Mouse (Mus musculus): ENCODE results near the gene Olfr56.
"Not testable (repeated sequence)": the region's sequence is repeated elsewhere in the genome, so short reads cannot be mapped to it uniquely, and the experiment has no call there.

Gene Olfr56

GRCm38 (mm10) chr11:49051894-49052293 lies 73.2 kb downstream of the Olfr56 start:
- DNase-seq (ENCODE audit: low spot score in 2 of 2): not testable (repeated sequence)

GRCm38 (mm10) chr11:49060061-49060460 lies 81.4 kb downstream of the Olfr56 start:
- not testable (repeated sequence) for DNase-seq (ENCODE audit: low spot score in 2 of 2)

DNA sequence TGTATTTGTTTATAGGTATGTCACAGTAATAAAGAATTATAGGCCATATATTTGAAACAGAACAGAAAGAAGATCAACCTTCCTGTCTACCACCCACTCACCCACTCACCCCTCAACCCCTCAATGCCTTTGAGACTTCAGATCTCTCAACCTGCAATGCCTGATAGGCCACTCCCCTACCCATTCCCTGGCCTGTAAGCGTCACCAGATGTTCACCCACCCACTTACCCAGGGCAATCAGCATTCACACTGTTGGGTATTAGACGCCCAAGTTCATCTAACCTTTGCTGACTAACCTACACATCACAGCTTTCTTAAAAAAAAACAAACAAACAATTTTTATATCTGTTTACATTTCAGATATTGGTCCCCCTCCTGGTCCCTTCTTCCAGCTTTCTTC lies 83.2 kb downstream of the Olfr56 start:
- DNase-seq (ENCODE audit: low spot score in 2 of 2): not testable (repeated sequence)

- not testable (repeated sequence) for DNase-seq (ENCODE audit: low spot score in 2 of 2)
Measured at GRCm38 (mm10) chr11:49063713-49064469, 85.2 kb downstream of the Olfr56 start, which contains the start of gene Tgtp2. Tgtp2 (minus strand) TSS chr11:49064206.

DNA sequence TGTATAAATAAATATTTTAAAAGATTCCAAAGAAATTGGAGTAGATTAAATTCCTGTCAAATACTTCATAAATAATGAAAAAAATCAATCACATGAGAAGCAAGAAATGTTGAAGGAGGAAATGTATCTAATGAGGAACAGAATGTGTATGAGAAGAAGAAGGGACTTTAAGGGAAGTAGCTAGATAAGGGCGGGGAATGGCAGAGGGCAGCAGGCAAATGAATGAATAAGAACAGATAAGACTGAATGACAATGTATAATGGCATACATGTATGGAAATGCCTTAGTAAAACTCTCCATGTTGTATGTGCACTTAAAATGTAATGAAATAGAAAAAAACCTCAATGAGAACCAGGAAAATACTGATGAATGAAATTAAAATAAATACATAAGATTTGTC lies 89.7 kb downstream of the Olfr56 start:
- DNase-seq (ENCODE audit: low spot score in 2 of 2): no peak

- not testable (repeated sequence) for DNase-seq (ENCODE audit: low spot score in 2 of 2)
Measured at GRCm38 (mm10) chr11:49076001-49076757, 97.5 kb downstream of the Olfr56 start, which contains the start of gene Ifi47. Ifi47 (plus strand) TSS chr11:49076587.

GRCm38 (mm10) chr11:49077012-49077411 lies 98.3 kb downstream of the Olfr56 start:
- no peak for DNase-seq (ENCODE audit: low spot score in 2 of 2)

DNA sequence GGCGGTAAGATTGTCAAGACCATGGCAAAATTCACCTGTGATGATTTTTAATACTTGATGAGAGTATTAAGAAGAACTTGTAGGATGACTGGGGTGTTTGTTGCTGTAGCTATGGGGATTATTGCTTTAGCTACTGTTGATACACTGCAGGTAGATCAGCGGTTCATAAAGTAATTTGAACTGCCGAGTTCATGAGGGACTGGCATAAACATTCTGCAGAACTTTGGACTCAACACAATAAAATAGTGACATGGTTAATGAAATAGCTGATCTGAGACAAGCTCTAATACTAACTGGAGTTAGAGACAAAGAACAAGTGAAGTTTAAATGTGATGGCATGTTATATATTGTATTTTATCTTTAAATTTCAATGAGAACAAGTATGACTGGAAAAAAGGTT lies 100.0 kb downstream of the Olfr56 start:
- no peak for DNase-seq (ENCODE audit: low spot score in 2 of 2)

DNA sequence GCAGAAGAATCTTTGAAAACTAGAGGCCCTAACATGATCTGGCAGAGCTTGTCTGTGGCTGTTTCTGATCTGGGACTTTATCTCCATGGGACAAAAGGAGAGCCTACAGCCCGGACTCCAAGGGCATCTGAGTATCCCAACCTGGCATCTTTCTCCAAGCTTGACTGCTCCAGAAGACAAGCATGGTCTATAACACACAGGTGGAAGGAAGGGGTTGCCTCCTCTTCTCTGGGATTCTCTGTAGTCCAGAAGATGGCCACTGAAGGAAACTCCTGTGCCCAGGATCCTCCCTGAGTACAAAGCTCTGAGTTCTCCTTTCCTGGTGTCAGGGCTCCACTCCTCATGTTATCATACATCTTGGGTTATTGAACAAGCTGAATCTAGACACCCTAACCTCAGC lies 101.9 kb downstream of the Olfr56 start:
- DNase-seq (ENCODE audit: low spot score in 2 of 2): no peak

GRCm38 (mm10) chr11:49081356-49081755 lies 102.7 kb downstream of the Olfr56 start:
- no peak for DNase-seq (ENCODE audit: low spot score in 2 of 2)

DNA sequence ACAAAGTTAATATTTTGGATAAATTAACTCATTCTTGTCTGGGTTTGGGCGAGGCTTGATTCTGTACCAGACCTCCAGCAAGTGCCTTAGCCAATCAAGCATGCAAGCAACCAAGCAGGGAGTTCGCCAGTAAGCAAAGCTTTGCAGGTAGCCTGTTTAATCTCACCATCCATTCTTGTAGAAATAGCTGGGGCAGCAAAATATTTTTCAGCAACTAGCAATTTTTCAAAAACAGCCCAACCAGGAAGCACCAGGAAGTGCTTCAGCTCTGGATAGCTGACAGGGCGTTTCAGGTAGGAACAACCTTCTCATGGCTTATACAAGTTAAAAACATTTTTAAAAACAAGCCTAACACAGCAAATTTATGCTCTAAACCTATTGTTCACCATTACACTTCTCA lies 103.2 kb downstream of the Olfr56 start:
- no peak for DNase-seq (ENCODE audit: low spot score in 2 of 2)

GRCm38 (mm10) chr11:49083146-49083545 lies 104.5 kb downstream of the Olfr56 start:
- DNase-seq (ENCODE audit: low spot score in 2 of 2): no peak

GRCm38 (mm10) chr11:49083808-49084207 lies 105.1 kb downstream of the Olfr56 start:
- no peak for DNase-seq (ENCODE audit: low spot score in 2 of 2)

DNA sequence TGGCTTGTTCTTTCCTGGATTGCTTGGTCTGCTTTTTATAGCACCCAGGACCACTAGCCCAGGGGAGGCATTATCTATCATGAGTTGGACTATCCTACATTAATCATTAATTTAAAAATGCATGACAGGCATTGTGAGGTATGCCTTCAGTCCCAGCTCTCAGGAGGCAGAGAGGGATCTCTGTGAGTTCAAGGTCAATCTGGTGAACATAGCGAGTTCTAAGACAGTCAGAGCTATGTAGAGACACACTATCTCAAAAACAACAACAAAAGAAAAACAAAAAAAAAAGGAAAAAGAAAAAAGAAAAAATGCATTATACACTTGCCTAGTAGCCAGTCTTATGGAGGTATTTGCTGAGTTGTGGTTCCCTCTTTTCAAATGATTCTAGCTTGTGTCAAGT lies 105.7 kb downstream of the Olfr56 start:
- DNase-seq (ENCODE audit: low spot score in 2 of 2): no peak

DNA sequence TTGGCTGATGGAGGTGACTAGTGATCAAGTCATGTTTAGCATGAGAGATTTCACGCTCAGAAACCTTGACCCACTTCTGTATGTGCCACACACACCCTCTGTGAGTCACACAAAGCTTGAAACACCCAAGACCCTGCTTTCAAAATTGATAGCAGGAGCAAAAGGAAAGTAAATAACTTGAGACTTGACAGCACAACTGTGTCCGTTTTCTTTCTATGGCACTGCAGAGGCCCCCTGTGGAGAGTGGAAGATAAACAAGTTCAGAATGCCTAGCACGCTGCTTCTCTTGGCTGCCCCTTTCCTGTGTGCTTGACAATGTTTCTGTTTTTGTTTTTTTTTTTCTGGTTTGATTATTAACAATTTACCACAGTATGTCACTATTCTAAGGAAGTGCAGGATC lies 106.2 kb downstream of the Olfr56 start:
- DNase-seq (ENCODE audit: low spot score in 2 of 2): peak; percentile 25 to 46

GRCm38 (mm10) chr11:49086858-49087361 lies 108.2 kb downstream of the Olfr56 start:
- peak; percentile 43 to 47 for DNase-seq (ENCODE audit: low spot score in 2 of 2)

- DNase-seq (ENCODE audit: low spot score in 2 of 2): peak; percentile 60 to 78
Measured at GRCm38 (mm10) chr11:49087830-49088616, 109.3 kb downstream of the Olfr56 start.

- no peak for DNase-seq (ENCODE audit: low spot score in 2 of 2)
Measured at GRCm38 (mm10) chr11:49088990-49089652, 110.4 kb downstream of the Olfr56 start.

- no peak for DNase-seq (ENCODE audit: low spot score in 2 of 2)
Measured at GRCm38 (mm10) chr11:49089735-49090507, 111.2 kb downstream of the Olfr56 start.

GRCm38 (mm10) chr11:49090551-49090950 lies 111.9 kb downstream of the Olfr56 start:
- DNase-seq (ENCODE audit: low spot score in 2 of 2): no peak

GRCm38 (mm10) chr11:49091171-49091570 lies 112.5 kb downstream of the Olfr56 start:
- DNase-seq (ENCODE audit: low spot score in 2 of 2): no peak

All from spleen, postnatal 10 days (tissue).